Mouse (Mus musculus) erythroblast, embryonic 14.5 days (primary cell): ENCODE measurements around the gene Anks1.

ENCODE experiments used
- GATA1 ChIP-seq: IDR thresholded peaks from 2 replicates; pipeline ENCODE4 v1.6.1; 2012; ENCODE audit warnings: low read length, inconsistent platforms, mixed read lengths
- TAL1 ChIP-seq: IDR thresholded peaks from 3 replicates; pipeline ENCODE4 v1.6.1; 2012; ENCODE audit warnings: low read length, inconsistent platforms, mixed read lengths

- TF ChIP-seq GATA1 (no peak), TAL1 (no peak)
Observed at GRCm38 (mm10) chr17:28062710-28063109, 153.6 kb downstream of the Anks1 start.
